Mouse (Mus musculus) ES-CJ7 (cell line): ENCODE measurements around the gene Gm3486.
"Not testable (repeated sequence)": the region's sequence is repeated elsewhere in the genome, so short reads cannot be mapped to it uniquely, and the experiment has no call there.

Source experiments
- DNase-seq: peaks from one replicate; pipeline ENCODE4 v3.0.0; 2011; ENCODE audit warnings: low read depth, low spot score

Gene Gm3486

GRCm38 (mm10) chr14:41489385-41489784, at the start of gene Gm3486:
TSS of gene Gm3486 (minus strand) at chr14:41489485.
- DNase-seq: not testable (repeated sequence)

GRCm38 (mm10) chr14:41524695-41525094, 35.4 kb upstream of the Gm3486 start:
- not testable (repeated sequence) for DNase-seq

GRCm38 (mm10) chr14:41520683-41521082, 31.4 kb upstream of the Gm3486 start:
- DNase-seq: peak; percentile 8

GRCm38 (mm10) chr14:41453418-41453817, 35.9 kb downstream of the Gm3486 start, which contains the start of gene Gm7954:
TSS of gene Gm7954 (minus strand) at chr14:41453518.
- DNase-seq: not testable (repeated sequence)
